Mouse (Mus musculus) bone marrow macrophage, adult 2 months (primary cell): ENCODE measurements at regions not wholly inside any gene's neighbourhood (a gene's known extent, or its start where the extent isn't known, plus 50 kb on each side); places are given as distances from the start of the nearest gene placed in this dataset.
"Not testable (repeated sequence)": the region's sequence is repeated elsewhere in the genome, so short reads cannot be mapped to it uniquely, and the experiment has no call there.

Experiments used
- H3K27ac ChIP-seq: 2 replicates; pipeline ENCODE4 v1.5.1; 2012; ENCODE audit warnings: low read depth, low read length; ENCODE audit not compliant: insufficient read depth
- H3K4me1 ChIP-seq: 2 replicates; pipeline ENCODE4 v1.6.1; 2012; ENCODE audit warnings: low read length; ENCODE audit not compliant: control insufficient read depth, insufficient read depth
- H3K4me3 ChIP-seq: 2 replicates; pipeline ENCODE4 v1.5.1; 2012; ENCODE audit warnings: mild to moderate bottlenecking, low read length, moderate library complexity; ENCODE audit not compliant: insufficient read depth
- CTCF ChIP-seq: IDR thresholded peaks from 2 replicates; pipeline ENCODE4 v1.5.1; 2012; ENCODE audit warnings: low read depth, mild to moderate bottlenecking, low read length, moderate library complexity
- POLR2A ChIP-seq: IDR thresholded peaks from 2 replicates; pipeline ENCODE4 v1.6.1; 2012; ENCODE audit warnings: mild to moderate bottlenecking, low read depth, low read length, borderline replicate concordance

GRCm38 (mm10) chr10:66640890-66641847 is 454.8 kb upstream of the Jmjd1c start:
- H3K4me3 ChIP-seq, result no peak overlapping the region
- TF ChIP-seq POLR2A (no peak), CTCF (no peak)
- no peaks in the 10 kb centered on the region for H3K4me1 ChIP-seq
- no peak overlapping the region for H3K27ac ChIP-seq

- no peak overlapping the region for H3K27ac ChIP-seq
- H3K4me1 ChIP-seq, result no peaks in the 10 kb centered on the region
- TF ChIP-seq CTCF (no peak), POLR2A (no peak)
- H3K4me3 ChIP-seq, result no peak overlapping the region
Observed at GRCm38 (mm10) chr10:66641966-66642365, 454.0 kb upstream of the Jmjd1c start.

DNA sequence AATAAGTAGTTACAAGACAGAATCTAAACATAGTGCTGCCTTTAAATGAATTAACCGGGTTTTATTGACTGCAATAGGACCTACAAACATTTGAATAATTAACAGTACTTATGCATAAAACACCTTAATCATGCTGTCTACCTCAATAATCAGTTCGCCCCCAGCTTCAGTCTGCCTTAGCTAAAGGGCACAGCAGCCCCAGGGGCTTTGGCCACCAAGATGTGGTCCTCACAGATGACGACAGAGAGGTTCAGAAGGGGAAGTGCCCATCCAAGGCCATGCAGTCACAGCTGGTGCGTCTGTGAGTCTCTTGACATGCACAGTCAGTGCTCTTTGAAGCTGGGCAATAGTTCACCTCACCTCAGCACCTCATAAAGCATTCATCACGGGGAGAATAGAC is 452.8 kb upstream of the Jmjd1c start:
- Histone ChIP-seq H3K4me3 (no peak overlapping the region), H3K27ac (no peak overlapping the region), H3K4me1 (no peaks in the 10 kb centered on the region)
- TF ChIP-seq POLR2A, result no peak
- no peak for TF ChIP-seq CTCF

- H3K4me3 ChIP-seq, result no peak overlapping the region
- H3K27ac ChIP-seq, result no peak overlapping the region
- H3K4me1 ChIP-seq, result no peaks in the 10 kb centered on the region
- TF ChIP-seq CTCF, result no peak
- no peak for TF ChIP-seq POLR2A
Observed at GRCm38 (mm10) chr10:66657520-66657919, 438.4 kb upstream of the Jmjd1c start.

- Histone ChIP-seq H3K4me3 (no peak overlapping the region), H3K27ac (no peak overlapping the region), H3K4me1 (no peaks in the 10 kb centered on the region)
- TF ChIP-seq POLR2A (no peak), CTCF (no peak)
Observed at GRCm38 (mm10) chr10:66683160-66683559, 412.8 kb upstream of the Jmjd1c start.

GRCm38 (mm10) chr10:66689196-66689595 is 406.7 kb upstream of the Jmjd1c start:
- not testable (repeated sequence) for H3K4me3 ChIP-seq, H3K4me1 ChIP-seq, H3K27ac ChIP-seq

GRCm38 (mm10) chr10:66694549-66695285 is 401.2 kb upstream of the Jmjd1c start:
- no peak overlapping the region for H3K27ac ChIP-seq
- no peak for TF ChIP-seq CTCF
- TF ChIP-seq POLR2A, result no peak
- H3K4me1 ChIP-seq, result no peaks in the 10 kb centered on the region

GRCm38 (mm10) chr10:66714926-66715325 is 381.0 kb upstream of the Jmjd1c start:
- not testable (repeated sequence) for H3K4me1 ChIP-seq, H3K27ac ChIP-seq

More at GRCm38 (mm10) chr10:66694549-66695285, 401.2 kb upstream of the Jmjd1c start:
- no peak overlapping the region for H3K4me3 ChIP-seq

DNA sequence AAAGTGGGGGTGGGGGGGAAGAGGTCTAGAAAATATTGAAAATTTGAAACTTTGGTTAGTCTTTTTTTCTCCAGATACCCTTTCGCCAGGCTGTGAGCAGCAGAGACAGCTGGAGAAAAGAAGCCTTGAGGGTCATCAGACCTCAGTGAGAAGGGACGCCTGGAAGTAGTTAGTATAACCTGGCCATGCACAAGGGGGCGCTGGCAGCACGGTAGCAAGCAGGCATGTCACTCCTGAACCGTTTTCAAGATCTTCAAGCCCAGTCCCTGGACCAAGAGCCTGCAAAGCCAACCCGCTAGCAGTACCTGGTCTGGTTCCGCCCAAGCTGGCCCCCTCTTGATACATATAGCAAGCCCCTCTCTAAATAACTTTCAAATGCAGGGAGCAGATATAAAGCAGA is 378.0 kb upstream of the Jmjd1c start:
- no peak overlapping the region for H3K27ac ChIP-seq

More at GRCm38 (mm10) chr10:66714926-66715325, 381.0 kb upstream of the Jmjd1c start:
- not testable (repeated sequence) for H3K4me3 ChIP-seq

DNA sequence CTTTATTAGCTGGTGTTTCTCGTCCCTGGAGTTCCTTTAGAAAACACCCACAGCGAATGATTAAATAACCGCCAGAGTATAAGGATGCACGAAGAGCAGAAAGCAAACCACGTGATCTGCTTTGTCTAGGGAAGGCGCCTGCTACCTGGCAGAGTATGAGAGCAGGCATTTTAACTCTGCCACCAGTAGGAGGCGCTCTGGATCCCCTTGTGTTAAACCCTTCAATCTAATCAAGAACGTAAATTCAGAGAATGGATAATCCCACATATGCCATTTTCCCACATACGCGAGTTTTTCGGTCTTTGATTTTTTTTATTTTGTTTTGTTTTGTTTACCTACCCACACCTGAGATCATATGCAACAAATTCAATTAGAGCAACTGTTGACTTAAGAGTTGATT is 376.1 kb upstream of the Jmjd1c start:
- no peak for TF ChIP-seq CTCF
- no peak for TF ChIP-seq POLR2A
- Histone ChIP-seq H3K4me1 (no peaks in the 10 kb centered on the region), H3K4me3 (no peak overlapping the region), H3K27ac (no peak overlapping the region)

More for the DNA sequence above, 378.0 kb upstream of the Jmjd1c start:
- Histone ChIP-seq H3K4me3 (no peak overlapping the region), H3K4me1 (no peaks in the 10 kb centered on the region)
- TF ChIP-seq POLR2A, result no peak
- no peak for TF ChIP-seq CTCF

DNA sequence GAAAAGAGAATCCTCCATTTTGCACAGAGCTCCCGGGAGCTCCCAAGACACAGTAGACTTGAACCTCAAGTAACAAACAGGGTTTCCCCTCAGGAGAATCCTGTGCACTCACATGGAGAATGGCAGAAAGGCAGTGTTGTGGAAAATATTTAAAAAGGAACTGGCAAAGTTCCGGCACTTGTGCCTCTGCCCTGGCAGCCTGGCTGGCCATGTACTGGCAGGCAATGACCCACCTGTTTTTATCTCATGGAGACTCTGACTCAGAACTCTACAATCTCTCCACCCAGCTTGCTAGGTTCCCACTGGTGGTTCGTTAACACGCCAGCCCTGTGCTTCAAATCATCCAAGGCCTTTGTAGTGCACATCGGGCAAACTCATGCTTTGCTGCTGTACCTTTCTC is 362.3 kb upstream of the Jmjd1c start:
- H3K4me1 ChIP-seq, result no peaks in the 10 kb centered on the region
- H3K27ac ChIP-seq, result no peak overlapping the region
- TF ChIP-seq CTCF, result no peak
- TF ChIP-seq POLR2A, result no peak
- no peak overlapping the region for H3K4me3 ChIP-seq
